Mouse (Mus musculus): ENCODE results near the gene Crhbp. TPM values are rescaled to one million over a fixed set of nuclear protein-coding genes. Genes with fewer than 3 reads are reported as not detected.

The Crhbp gene
- polyA plus RNA-seq (2012; rRNA removed; ENCODE audit: low replicate concordance), result not detected in 2 replicates

GRCm38 (mm10) chr13:95444824-95445223 lies at the start of gene Crhbp:
Crhbp (minus strand) TSS chr13:95444924.

GRCm38 (mm10) chr13:95478671-95479413 lies 34.1 kb upstream of the Crhbp start, which contains the start of gene S100z:
S100z (minus strand) TSS chr13:95478721.

Other genes with a start within 250 kb of the Crhbp start
- 3.1 and 7.2 TPM in 2 replicates for gene Pde8b, start 194.6 kb downstream of the Crhbp start, polyA plus RNA-seq (2012; rRNA removed; ENCODE audit: low replicate concordance)
- 8.0 and 16.2 TPM in 2 replicates for gene Zbed3, start 121.3 kb downstream of the Crhbp start, polyA plus RNA-seq (2012; rRNA removed; ENCODE audit: low replicate concordance)
- 14.3 and 15.8 TPM in 2 replicates for gene Aggf1, start 69.6 kb downstream of the Crhbp start, polyA plus RNA-seq (2012; rRNA removed; ENCODE audit: low replicate concordance)
- not detected in 2 replicates for gene S100z, start 33.8 kb upstream of the Crhbp start, polyA plus RNA-seq (2012; rRNA removed; ENCODE audit: low replicate concordance)
- gene F2rl1, start 80.3 kb upstream of the Crhbp start, polyA plus RNA-seq (2012; rRNA removed; ENCODE audit: low replicate concordance), result 12.6 and 18.4 TPM in 2 replicates
- gene F2r, start 173.6 kb upstream of the Crhbp start, polyA plus RNA-seq (2012; rRNA removed; ENCODE audit: low replicate concordance), result 8.5 and 9.8 TPM in 2 replicates

Data from duodenum, adult 2 months (tissue).